Mouse (Mus musculus): ENCODE measurements around the gene Lrrc4c.

Gene Lrrc4c

GRCm38 (mm10) chr2:96317387-96318299 is at the start of gene Lrrc4c:
TSS of gene Lrrc4c (plus strand) at chr2:96318169.
- peak; percentile 49 for DNase-seq (ENCODE audit: inconsistent ontology term)

- peak; percentile 56 for DNase-seq (ENCODE audit: inconsistent ontology term)
These were observed 42.9 kb upstream of the Lrrc4c start for GRCm38 (mm10) chr2:96275061-96275460.

DNA sequence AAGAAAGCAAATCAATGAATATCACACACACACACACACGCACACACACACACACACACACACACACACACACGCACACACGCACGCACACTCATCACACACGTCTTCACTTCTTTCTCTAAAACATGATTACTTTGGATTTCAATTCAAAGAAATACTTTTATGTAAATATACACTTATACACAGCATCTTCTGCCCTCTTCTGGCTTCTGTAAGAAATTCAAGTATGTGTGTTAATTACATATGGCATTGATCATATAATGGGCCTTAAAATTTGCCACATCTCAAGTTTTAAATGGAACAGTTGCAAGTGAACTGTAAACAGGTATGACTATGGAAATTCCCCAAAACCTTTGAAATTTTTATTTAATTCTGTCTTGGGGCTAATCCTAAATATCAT is 35.0 kb upstream of the Lrrc4c start:
- peak; percentile 7 for DNase-seq (ENCODE audit: inconsistent ontology term)

GRCm38 (mm10) chr2:96287512-96287911 is 30.5 kb upstream of the Lrrc4c start:
- DNase-seq (ENCODE audit: inconsistent ontology term): no peak

DNA sequence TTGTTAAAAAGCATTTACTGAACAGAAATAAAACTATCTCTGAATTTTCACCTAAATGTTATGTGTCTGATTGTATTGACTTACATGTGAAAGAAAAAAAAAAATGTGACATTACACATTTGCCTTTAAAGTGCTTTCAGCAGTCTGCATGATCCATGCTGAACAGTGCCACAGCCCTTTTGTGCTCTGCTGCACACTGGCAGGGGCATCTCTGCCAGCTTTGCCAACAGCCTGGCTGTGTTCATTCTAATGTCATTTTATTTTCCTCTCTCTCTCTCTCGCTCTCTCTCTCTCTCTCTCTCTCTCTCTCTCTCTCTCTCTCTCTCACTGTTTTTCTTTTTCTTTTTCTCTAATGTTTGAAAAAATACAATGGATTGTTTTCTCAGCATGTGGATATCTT is 27.4 kb upstream of the Lrrc4c start:
- no peak for DNase-seq (ENCODE audit: inconsistent ontology term)

DNA sequence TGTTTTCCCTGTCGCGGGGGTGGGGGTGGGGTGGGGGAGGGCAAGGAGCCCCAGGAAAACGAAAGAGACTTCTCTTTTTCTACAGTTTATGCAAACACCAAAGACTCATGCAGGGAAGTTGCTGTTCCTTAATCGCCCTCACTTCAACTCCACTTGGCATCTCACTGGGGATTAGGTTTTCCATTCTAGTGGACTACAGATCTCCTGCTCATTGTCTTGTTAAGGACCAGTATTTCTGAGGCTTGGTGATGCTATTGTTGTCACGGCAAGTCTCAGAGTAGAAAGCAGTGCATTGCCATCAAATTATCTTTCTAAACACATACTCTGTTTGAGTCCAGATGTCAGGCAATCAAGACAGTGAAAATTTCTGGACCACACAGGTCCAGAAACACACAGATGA is 2.9 kb upstream of the Lrrc4c start:
- no peak for DNase-seq (ENCODE audit: inconsistent ontology term)

- peak; percentile 2 for DNase-seq (ENCODE audit: inconsistent ontology term)
These were observed 1.4 kb upstream of the Lrrc4c start for GRCm38 (mm10) chr2:96316531-96316930.

DNA sequence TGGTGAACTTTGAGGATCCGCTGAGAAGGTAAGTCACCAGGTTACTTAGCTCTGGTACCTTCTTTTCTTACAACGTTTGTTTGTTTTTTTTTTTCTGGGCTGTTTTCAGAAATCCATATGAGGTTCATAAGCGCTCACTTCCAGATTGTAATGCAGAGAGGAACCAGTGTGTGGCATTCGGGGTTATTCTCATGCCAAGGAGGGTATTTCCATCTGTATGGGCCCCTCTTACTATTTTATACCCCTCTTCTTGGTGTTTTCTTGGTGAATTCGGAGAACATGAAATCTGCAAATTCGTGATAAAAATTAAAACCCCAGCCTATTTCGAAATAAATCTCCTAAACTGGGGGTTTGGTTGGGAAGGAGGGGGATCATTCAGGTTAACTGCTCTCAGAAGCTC is 587 bp downstream of the Lrrc4c start:
- DNase-seq (ENCODE audit: inconsistent ontology term): peak; percentile 6

DNA sequence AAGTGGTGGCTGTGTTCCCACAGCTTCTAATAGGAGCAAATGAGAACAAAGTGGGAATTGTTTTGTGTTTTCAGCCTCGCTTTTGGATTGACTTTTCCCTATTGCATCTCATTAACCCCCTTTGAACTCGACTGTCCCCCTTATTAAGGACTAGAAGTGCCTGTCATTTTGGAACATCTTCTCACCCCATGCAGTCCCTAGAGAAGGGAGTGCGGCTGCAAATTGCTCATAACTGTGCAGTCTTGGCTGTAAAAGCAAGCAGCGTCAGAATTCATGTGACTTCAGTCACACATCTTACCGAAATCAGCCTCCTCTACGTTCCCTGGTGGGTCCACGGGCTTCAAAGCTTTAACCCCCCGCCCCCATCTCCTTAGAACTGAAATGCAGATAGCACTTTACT is 1.2 kb downstream of the Lrrc4c start:
- peak; percentile 13 for DNase-seq (ENCODE audit: inconsistent ontology term)

DNA sequence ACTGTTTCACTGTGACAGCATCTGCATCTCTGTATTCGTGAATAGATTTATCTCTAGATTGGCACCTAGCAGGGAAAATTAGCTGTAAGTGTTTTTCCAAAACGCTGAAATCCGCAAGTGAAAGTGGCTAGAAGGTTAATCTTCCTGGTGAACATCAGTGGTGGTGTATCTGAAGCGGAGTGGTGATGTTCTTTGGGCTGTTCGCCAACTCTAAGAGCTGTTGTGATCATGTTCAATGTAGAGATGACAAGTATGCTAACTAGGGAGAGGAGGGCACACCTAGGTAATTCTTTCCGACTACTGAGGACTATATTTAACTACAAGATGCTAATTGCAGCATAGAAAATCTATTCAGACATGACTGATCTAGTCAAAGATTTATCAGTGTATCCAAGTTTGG is 1.7 kb downstream of the Lrrc4c start:
- DNase-seq (ENCODE audit: inconsistent ontology term): peak; percentile 9

DNA sequence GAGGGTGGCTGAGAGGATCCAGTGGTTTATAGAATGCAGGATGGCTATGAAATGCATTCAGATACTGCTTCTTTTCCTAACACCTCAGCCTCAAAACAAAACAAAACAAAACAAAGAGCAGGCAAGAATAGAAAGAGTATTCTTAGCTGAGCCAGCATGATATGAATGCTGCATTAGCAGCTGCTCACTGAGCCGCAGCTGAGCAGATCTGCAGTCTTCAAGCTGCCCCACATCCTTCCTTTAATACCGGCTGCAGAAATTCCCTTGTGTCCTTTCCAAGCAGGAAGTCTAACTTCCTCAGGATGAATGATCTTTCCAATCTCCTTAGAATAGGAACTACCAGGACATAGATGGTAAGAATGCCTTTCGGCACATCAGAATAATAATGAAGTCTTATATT is 16.7 kb downstream of the Lrrc4c start:
- DNase-seq (ENCODE audit: inconsistent ontology term): no peak

- DNase-seq (ENCODE audit: inconsistent ontology term): peak; percentile 23
These were observed 19.4 kb downstream of the Lrrc4c start for GRCm38 (mm10) chr2:96337354-96337753.

DNA sequence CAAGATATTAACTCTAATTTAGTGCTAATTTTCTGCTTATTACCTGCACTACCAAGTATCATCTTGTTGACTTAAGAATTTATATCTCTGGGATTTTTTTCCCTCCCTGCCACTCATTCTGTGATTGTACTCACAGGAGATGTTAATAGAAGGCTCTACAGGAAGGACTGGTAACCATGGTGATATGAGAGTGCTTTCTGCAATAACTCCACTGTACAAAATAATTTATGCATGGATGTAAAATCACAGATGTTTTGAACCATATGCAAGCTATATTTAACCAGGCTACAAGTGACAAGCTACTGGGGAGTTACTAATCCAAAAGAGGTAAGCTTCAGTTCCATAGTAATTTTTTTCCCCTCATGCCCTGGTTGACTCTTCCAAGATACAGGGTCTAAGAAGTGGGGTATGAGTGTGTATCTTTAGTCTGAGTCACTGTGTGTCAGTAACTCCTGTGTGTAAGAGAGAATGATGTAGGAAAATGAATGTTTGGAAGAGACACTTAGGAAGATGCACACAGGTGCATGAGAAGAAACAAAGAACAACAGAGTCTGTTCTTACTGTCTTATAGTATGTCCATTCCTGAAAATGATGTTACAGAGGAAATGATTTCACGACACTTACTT is 83.3 kb downstream of the Lrrc4c start:
- no peak for DNase-seq (ENCODE audit: inconsistent ontology term)

- no peak for DNase-seq (ENCODE audit: inconsistent ontology term)
These were observed 84.5 kb downstream of the Lrrc4c start for GRCm38 (mm10) chr2:96402514-96402913.

DNA sequence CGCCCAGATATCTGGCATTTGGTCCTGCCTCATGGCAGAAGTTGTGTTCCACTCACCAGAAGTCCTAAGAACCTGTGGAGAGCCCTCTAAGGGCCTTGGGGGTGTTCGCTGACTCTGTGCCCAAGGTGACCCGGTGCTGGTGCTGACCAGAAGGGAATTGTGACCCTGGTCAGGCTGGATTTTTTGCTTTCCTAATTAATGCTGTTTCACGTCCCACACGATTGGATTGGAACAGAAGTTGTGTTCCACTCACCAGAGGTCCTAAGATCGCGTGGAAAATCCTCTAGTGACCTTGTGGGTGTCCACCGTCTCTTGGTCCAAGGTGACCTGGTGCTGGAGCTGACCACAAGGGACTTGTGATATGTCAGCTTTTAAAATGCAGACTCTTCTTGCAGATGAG is 88.9 kb downstream of the Lrrc4c start:
- DNase-seq (ENCODE audit: inconsistent ontology term): no peak

DNA sequence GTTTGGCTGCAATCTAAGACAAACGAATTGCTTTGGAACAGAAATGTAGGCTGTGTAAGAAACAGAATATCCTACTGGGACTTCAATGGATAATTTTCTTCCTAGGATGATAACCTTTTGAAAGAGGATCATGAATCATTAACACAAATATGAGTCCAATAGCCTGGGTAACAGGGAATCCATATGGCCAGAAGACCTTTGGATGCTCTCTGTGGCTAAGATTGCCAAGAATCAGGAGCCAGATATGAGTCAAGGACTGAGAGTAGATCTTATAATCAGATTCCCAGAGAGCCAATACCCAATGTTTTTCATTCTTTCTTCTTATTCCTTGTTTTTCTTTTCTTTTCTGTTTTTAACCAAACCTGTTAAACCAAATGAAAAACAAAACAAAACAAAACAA is 93.2 kb downstream of the Lrrc4c start:
- DNase-seq (ENCODE audit: inconsistent ontology term): no peak

DNA sequence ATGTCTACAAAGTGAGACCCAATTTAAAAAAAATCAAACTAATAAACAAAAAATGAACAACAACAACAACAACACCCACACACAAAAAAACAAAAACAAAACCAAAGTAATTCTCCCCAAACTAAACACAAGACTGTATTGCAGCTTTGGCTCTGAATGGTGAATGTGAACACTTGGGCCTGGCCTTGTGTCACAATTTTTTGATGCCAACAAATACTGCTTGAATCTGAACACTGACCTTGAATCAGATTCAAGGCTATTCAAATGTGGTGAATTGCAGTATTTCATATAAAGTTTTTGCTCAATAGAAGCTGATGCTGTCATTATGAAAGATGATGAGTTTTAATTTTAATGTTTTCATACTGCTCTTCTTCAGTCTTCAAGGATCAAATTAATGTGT is 143.6 kb downstream of the Lrrc4c start:
- DNase-seq (ENCODE audit: inconsistent ontology term): no peak

- no peak for DNase-seq (ENCODE audit: inconsistent ontology term)
These were observed 157.7 kb downstream of the Lrrc4c start for GRCm38 (mm10) chr2:96475674-96476073.

- peak; percentile 59 for DNase-seq (ENCODE audit: inconsistent ontology term)
These were observed 181.3 kb downstream of the Lrrc4c start for GRCm38 (mm10) chr2:96499116-96499882.

DNA sequence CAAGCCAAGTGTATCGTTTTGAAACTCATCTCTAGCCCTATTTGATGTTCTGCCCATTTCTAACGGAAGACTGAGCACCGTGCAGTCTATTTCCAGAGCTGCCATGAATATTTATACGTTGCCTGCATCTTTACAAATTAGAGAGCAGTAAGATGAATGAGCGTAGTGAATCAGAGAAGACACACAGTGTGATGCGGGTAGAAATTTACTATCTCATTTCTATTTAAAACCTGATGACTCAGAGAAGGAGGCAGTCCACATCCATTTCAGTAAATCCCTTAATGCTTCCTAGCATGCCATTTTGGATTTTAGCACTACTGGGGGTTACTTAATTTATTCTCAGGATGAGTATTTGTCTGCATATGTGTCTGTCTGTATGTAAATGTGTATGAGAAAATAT is 186.2 kb downstream of the Lrrc4c start:
- peak; percentile 3 for DNase-seq (ENCODE audit: inconsistent ontology term)

- no peak for DNase-seq (ENCODE audit: inconsistent ontology term)
These were observed 187.7 kb downstream of the Lrrc4c start for GRCm38 (mm10) chr2:96505641-96506040.

DNA sequence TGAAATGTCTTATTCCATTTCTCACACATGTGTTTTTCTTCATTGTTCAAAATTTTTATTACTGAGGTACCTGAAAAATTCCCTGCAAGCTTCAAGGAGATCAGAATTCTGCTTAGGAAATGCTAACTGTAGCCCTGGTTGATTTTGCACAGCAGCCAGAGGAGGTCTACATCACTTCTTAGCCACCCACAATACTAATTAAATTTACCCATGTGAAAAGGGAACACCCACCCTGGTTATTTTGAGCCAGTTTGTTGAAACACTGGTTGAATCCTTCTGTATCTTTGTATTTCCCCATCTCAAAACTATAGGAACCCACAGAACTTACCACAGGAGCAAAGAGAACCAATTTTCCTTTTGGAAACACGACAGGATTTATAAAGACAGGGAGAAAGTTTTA is 191.0 kb downstream of the Lrrc4c start:
- DNase-seq (ENCODE audit: inconsistent ontology term): no peak
